Mouse (Mus musculus) heart, postnatal 25 days (tissue): ENCODE data around the gene Atat1. TPM values are rescaled to one million over a fixed set of nuclear protein-coding genes. Genes with fewer than 3 reads are reported as not detected.
A peak's percentile ranks its signal among the peaks of the same experiment; 100 is the strongest.

Experiments
- DNase-seq: peaks from one replicate; pipeline ENCODE4 v3.0.0; 2022; ENCODE audit warnings: low spot score
- intact Hi-C: fragments of 180-260 bp; cut with DNase I; formaldehyde crosslinking; loops from one replicate; pipeline ENCODE4 v1.15.1; 2025
- total RNA-seq, 2 experiments: library from RNA; stranded (reverse); gene quantifications; 2 replicates each; pipeline ENCODE4 v1.2.3; 2021

The Atat1 gene
- total RNA-seq, 2 experiments from 2014 or later: 7.7 TPM

- no peak for DNase-seq
- intact Hi-C loops: no loop called here
These were observed 22.1 kb downstream of the Atat1 start for GRCm38 (mm10) chr17:35887725-35888124.

DNA sequence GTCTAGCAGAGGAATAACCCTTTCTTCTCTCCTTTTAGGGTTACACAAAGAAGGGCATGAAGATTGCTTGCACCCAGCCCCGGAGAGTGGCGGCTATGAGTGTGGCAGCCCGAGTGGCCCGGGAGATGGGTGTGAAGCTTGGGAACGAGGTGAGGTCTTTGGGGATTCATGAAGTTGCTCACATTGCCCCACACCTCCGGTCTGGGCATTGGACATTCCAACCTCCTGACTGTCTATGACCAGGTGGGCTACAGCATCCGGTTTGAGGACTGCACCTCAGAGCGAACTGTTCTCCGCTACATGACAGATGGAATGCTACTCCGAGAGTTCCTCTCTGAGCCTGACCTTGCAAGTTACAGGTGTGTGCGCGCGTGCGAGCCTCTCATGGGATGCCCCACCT is 26.1 kb downstream of the Atat1 start:
- DNase-seq: no peak
- intact Hi-C loops: no loop called here

- no peak for DNase-seq
- intact Hi-C loops: no loop called here
These were observed 27.0 kb downstream of the Atat1 start for GRCm38 (mm10) chr17:35882924-35883323.

- DNase-seq: peak; percentile 87
- intact Hi-C loops: loop anchor here (1.0 kb wide), 1 partner anchor 29 kb away; no protein-coding TSS in a partner anchor
These were observed 30.4 kb downstream of the Atat1 start, which contains the start of gene Dhx16 for GRCm38 (mm10) chr17:35879245-35880057. TSS of gene Dhx16 (plus strand) at chr17:35879819.

- DNase-seq: no peak
- intact Hi-C loops: loop anchor here (1.0 kb wide), 1 partner anchor 135 kb away; no protein-coding TSS in a partner anchor
These were observed 35.2 kb downstream of the Atat1 start for GRCm38 (mm10) chr17:35874721-35875120.

DNA sequence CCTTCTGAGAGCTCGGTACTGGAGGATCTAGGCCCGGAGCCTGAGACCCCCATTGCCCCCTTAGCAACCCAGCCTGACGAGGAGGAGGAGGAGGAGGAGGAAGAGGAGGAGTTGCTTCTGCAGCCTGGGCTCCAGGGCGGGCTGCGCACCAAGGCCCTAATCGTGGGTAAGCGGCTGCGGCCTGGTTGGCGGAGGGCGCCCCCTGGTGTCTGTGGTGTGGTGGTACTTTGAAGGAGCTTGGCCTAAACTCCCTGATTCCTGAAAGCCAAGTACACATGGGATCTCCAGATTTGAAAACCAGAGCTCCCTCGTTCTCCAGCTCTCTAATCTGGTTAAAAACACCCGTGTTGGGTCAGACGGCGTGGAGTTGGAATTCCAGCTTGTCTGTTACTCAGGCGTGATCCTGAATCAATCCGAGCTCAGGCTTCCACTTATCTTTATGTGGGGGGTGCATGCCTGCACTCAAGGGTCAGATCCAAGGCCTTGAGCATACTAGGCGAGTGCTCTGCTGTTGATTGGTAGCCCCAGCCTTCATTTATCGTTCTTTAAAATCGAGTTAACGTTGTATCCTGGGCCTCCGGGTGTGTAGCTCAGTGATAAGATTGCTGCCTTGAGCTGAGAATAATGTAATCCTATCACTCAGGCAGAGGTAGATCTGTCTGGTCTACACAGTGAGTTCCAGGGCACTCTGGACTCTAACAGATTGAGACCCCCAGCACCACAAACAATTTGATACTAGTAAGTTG is 35.9 kb downstream of the Atat1 start:
- intact Hi-C loops: no loop called here
- DNase-seq: peak; percentile 74

GRCm38 (mm10) chr17:35870884-35871696 is 38.8 kb downstream of the Atat1 start:
- intact Hi-C loops: no loop called here
- no peak for DNase-seq

- intact Hi-C loops: no loop called here
- peak; percentile 77 for DNase-seq
These were observed 39.6 kb downstream of the Atat1 start for GRCm38 (mm10) chr17:35870151-35870883.

- intact Hi-C loops: no loop called here
- peak; percentile 32 for DNase-seq
These were observed 40.4 kb downstream of the Atat1 start for GRCm38 (mm10) chr17:35869346-35870067.

GRCm38 (mm10) chr17:35868961-35869345 is 40.9 kb downstream of the Atat1 start:
- no peak for DNase-seq

DNA sequence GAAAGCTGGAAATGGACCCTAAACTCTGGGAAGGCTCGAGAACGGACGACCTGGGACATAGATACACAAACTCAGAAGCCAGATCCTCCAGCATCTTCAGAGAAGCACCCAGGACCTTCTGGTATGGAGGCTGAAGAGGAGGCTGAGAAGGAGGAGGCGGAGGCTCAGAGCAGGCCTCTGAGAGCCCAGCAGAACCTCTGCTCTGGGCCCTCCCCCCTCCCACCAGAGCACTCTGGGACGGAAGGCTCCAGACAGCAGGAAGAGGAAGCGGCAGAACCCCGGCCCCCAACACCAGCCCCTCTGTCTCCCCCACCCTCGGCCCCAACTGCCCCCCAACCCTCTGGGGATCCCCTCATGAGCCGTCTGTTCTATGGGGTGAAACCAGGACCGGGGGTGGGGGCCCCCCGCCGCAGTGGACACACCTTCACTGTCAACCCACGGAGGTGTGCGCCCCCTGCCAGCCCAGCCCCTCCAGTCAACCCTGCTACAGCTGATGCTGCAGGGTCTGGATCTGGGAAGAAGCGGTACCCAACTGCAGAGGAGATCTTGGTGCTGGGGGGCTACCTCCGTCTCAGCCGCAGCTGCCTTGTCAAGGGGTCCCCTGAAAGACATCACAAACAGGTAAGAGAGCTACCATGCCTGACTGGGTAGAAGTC is 41.6 kb downstream of the Atat1 start:
- DNase-seq: no peak

More at GRCm38 (mm10) chr17:35868961-35869345, 40.9 kb downstream of the Atat1 start:
- intact Hi-C loops: no loop called here

GRCm38 (mm10) chr17:35866911-35867890 is 42.7 kb downstream of the Atat1 start:
- DNase-seq: no peak
- intact Hi-C loops: no loop called here

More for the DNA sequence above, 41.6 kb downstream of the Atat1 start:
- intact Hi-C loops: no loop called here

- DNase-seq: peak; percentile 81
- intact Hi-C loops: no loop called here
These were observed 43.5 kb downstream of the Atat1 start for GRCm38 (mm10) chr17:35866281-35866831.

DNA sequence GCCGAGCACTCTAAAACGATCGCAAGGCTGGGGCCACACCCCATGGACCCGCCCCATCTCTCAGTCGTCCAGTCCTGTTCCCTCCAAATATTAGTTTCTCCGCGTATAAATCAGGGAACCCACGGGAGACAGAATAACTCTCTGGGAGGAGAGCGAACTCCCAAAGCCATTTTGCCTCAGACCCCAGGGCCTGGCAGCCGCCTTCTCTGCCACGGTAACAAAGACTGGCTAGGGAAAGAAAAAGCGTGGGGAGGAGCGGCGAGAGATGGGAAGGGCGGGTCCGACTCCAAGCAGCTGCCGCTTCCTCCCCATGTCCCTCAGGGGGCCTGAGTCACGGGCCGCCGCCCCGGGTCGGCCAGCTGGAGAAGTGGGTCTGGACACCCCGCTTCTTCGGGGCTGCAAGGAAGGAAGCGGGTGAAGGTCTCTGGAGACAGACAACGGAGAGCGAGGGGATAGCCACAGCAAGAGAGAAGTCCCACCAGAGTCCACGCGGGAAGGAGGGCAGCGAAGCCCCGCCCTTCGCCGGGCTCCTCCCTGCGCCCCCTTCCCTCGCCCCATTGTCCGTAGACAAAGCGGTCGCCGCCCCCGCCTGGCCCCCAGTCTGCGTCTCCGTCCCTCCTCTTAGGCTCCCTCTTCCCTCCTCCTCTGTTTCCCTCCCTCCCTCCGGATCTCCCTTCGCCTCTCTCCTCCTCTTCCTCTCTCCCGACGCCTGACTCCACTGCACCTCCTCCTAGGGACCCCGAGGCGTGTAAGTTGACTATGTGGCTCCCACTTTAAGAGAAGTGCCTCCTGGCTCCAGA is 44.2 kb downstream of the Atat1 start, which contains the start of gene Ppp1r18:
Gene Ppp1r18 (plus strand): TSS at position 113 of the 800 bp plus-strand sequence.
- peak; percentile 82 for DNase-seq
- intact Hi-C loops: no loop called here

- no peak for DNase-seq
- intact Hi-C loops: no loop called here
These were observed 45.0 kb downstream of the Atat1 start for GRCm38 (mm10) chr17:35864832-35865353.
